Comparison of ENCODE assay signal across 9 mouse cellular contexts in genomic region chr2:155385731-155386533, GRCm38 (mm10). TPM values are rescaled to one million over a fixed set of nuclear protein-coding genes. Genes with fewer than 3 reads are reported as not detected.
A peak's percentile ranks its signal among the peaks of the same experiment; 100 is the strongest.
DNase-seq lines count a peak whose midpoint lies in the region; ATAC-seq and TF ChIP-seq lines count a peak whose summit lies in the region.
"Had no signal": no experiment of that assay in that cellular context is flagged by ENCODE, and none has a peak within 500 bp of the region (broad histone marks: within the 10 kb centered on the region; RNA-seq: fewer than 3 reads in every experiment).

No protein-coding gene starts in this region.

- no peaks in the 10 kb centered on the region for H3K9me3 ChIP-seq in forebrain, embryonic 12.5 days
- H3K9me3 ChIP-seq in midbrain, embryonic 13.5 days = no peaks in the 10 kb centered on the region
- H3K9me3 ChIP-seq in heart, embryonic 11.5 days (replicated peaks; ENCODE audit: control insufficient read depth, low read length) = no peaks in the 10 kb centered on the region

- H3K27me3 ChIP-seq in cerebellum, adult 2 months (ENCODE audit: control insufficient read depth, insufficient read depth, low read length) = no peaks in the 10 kb centered on the region
- peaks cover under 1% of the 10 kb centered on the region; the same call in 1 of the 2 replicates for H3K27me3 ChIP-seq in forebrain, embryonic 12.5 days
- no peaks in the 10 kb centered on the region for H3K27me3 ChIP-seq in midbrain, embryonic 13.5 days
- no peaks in the 10 kb centered on the region for H3K27me3 ChIP-seq in heart, embryonic 11.5 days (ENCODE audit: control insufficient read depth, insufficient read depth, low read length)

- H3K4me2 ChIP-seq in forebrain, embryonic 12.5 days = peak overlapping the region; percentile 37
- peak overlapping the region; percentile 38 for H3K4me2 ChIP-seq in midbrain, embryonic 13.5 days (replicated peaks)
- no peak overlapping the region for H3K4me2 ChIP-seq in heart, embryonic 11.5 days
- H3K4me2 ChIP-seq: liver, embryonic 11.5 days had no signal

- peak overlapping the region; percentile 45 for H3K9ac ChIP-seq in forebrain, embryonic 12.5 days
- H3K9ac ChIP-seq in midbrain, embryonic 13.5 days (replicated peaks) = peak overlapping the region; percentile 48
- no peak overlapping the region for H3K9ac ChIP-seq in heart, embryonic 11.5 days (ENCODE audit: low read depth, low read length)

- no peak for ATAC-seq in forebrain, embryonic 12.5 days (ENCODE audit: low FRiP score)
- ATAC-seq in midbrain, embryonic 13.5 days = no peak
- ATAC-seq in heart, embryonic 11.5 days (replicated peaks; ENCODE audit: insufficient number of reproducible peaks, low FRiP score, low TSS enrichment) = no peak

- WGBS in cerebellum, adult 2 months = 56% methylated on average over 18 of the region's 18 CpGs
- WGBS in forebrain, embryonic 12.5 days = 43% methylated on average over 18 of the region's 18 CpGs
- WGBS in midbrain, embryonic 13.5 days = 45% methylated on average over 18 of the region's 18 CpGs
- WGBS in heart, embryonic 11.5 days (ENCODE audit: insufficient replicate concordance) = 61% methylated on average over 18 of the region's 18 CpGs

- peaks cover 20% of the 10 kb centered on the region for H3K4me1 ChIP-seq in cerebellum, adult 2 months (ENCODE audit: control insufficient read depth, insufficient read depth, low read length)
- H3K4me1 ChIP-seq in forebrain, embryonic 12.5 days = peaks cover 41% of the 10 kb centered on the region
- H3K4me1 ChIP-seq in midbrain, embryonic 13.5 days (replicated peaks) = peaks cover 50% of the 10 kb centered on the region
- H3K4me1 ChIP-seq in heart, embryonic 11.5 days (ENCODE audit: control insufficient read depth, insufficient read depth, low read length) = peaks cover 21% of the 10 kb centered on the region

- TF ChIP-seq POLR2A in cerebellum, adult 2 months (IDR thresholded peaks at IDR 0.05; ENCODE audit: borderline replicate concordance, insufficient read depth, low read length) = no peak

- H3K36me3 ChIP-seq in forebrain, embryonic 12.5 days (replicated peaks) = peaks cover 42% of the 10 kb centered on the region
- H3K36me3 ChIP-seq in midbrain, embryonic 13.5 days = peaks cover 54% of the 10 kb centered on the region
- H3K36me3 ChIP-seq in heart, embryonic 11.5 days (ENCODE audit: control insufficient read depth, insufficient read depth, low read length) = peaks cover 28% of the 10 kb centered on the region

- peak; percentile 6 to 18 for DNase-seq in kidney, postnatal 4 days
- no peak for DNase-seq in kidney, postnatal 36 days
- DNase-seq in cerebellum, adult 2 months = peak; percentile 26 to 41
- no peak for DNase-seq in layer of hippocampus, adult 8-10 months (ENCODE audit: low spot score in 2 of 2)
- DNase-seq in right cerebral cortex, postnatal 36 days (ENCODE audit: low spot score in 2 of 2) = no peak

- H3K27ac ChIP-seq in cerebellum, adult 2 months (ENCODE audit: insufficient read depth, low read length) = 0 out of 2 replicates have a peak overlapping the region, but pooled peaks have one; percentile 13
- no peak overlapping the region for H3K27ac ChIP-seq in forebrain, embryonic 12.5 days
- peak overlapping the region; percentile 32 for H3K27ac ChIP-seq in midbrain, embryonic 13.5 days
- H3K27ac ChIP-seq in heart, embryonic 11.5 days (ENCODE audit: low read depth, low read length) = no peak overlapping the region

- no peak for TF ChIP-seq CTCF in cerebellum, adult 2 months (IDR thresholded peaks at IDR 0.05; ENCODE audit: borderline replicate concordance, insufficient read depth, low read depth, low read length)

- no peak overlapping the region for H3K4me3 ChIP-seq in cerebellum, adult 2 months (replicated peaks; ENCODE audit: insufficient read depth, low read depth, low read length)
- peak overlapping the region; percentile 8; the same call in 1 of the 2 replicates for H3K4me3 ChIP-seq in forebrain, embryonic 12.5 days (replicated peaks)
- peak overlapping the region; percentile 13 for H3K4me3 ChIP-seq in midbrain, embryonic 13.5 days (replicated peaks)
- H3K4me3 ChIP-seq in heart, embryonic 11.5 days (ENCODE audit: low read depth, low read length) = no peak overlapping the region

RNA-seq across cellular contexts. Expression of gene Trp53inp2, which starts 5.1 kb away (rescaled TPM):
- polyA plus RNA-seq in cerebellum, adult 2 months (2012; rRNA removed) = 195 and 211 TPM in 2 replicates
- polyA plus RNA-seq in forebrain, embryonic 12.5 days (2016; fragmentation: Nextera tagmentation; extraction: Ambion mirVana) = 79.5 and 95.0 TPM in 2 replicates
- polyA plus RNA-seq in midbrain, embryonic 13.5 days (2015; fragmentation: Nextera tagmentation; extraction: Ambion mirVana) = 118 and 131 TPM in 2 replicates
- total RNA-seq in layer of hippocampus, adult 8-10 months (2022) = 100 to 1,000 TPM; 108 to 119 (median 111) TPM
- polyA plus RNA-seq in heart, embryonic 11.5 days (2014; fragmentation: Nextera tagmentation; extraction: Ambion mirVana) = 69.9 and 96.9 TPM in 2 replicates

RNA-seq across cellular contexts. Expression of gene Pigu, which starts 28.7 kb away (rescaled TPM):
- 38.3 TPM in 2 replicates for polyA plus RNA-seq in cerebellum, adult 2 months (2012; rRNA removed)
- polyA plus RNA-seq in forebrain, embryonic 12.5 days (2016; fragmentation: Nextera tagmentation; extraction: Ambion mirVana) = 46.9 and 47.6 TPM in 2 replicates
- 51.8 and 54.5 TPM in 2 replicates for polyA plus RNA-seq in midbrain, embryonic 13.5 days (2015; fragmentation: Nextera tagmentation; extraction: Ambion mirVana)
- 10 to 100 TPM; 27.7 to 32.6 (median 30.2) TPM for total RNA-seq in layer of hippocampus, adult 8-10 months (2022)
- 60.2 and 67.1 TPM in 2 replicates for polyA plus RNA-seq in heart, embryonic 11.5 days (2014; fragmentation: Nextera tagmentation; extraction: Ambion mirVana)

Comparison
In these comparisons a context has a peak if more than half of its experiments do, and no peak if none do; other contexts are left out.
1. DNase-seq: peak in kidney, postnatal 4 days (2 of 2) and cerebellum, adult 2 months (2 of 2); none in kidney, postnatal 36 days (0 of 2), layer of hippocampus, adult 8-10 months (0 of 2) and right cerebral cortex, postnatal 36 days (0 of 2).
2. H3K27ac ChIP-seq: peak in cerebellum, adult 2 months (single experiment) and midbrain, embryonic 13.5 days (single experiment); none in forebrain, embryonic 12.5 days (single experiment) and heart, embryonic 11.5 days (single experiment).
3. H3K4me3 ChIP-seq: peak in forebrain, embryonic 12.5 days (single experiment) and midbrain, embryonic 13.5 days (single experiment); none in cerebellum, adult 2 months (single experiment) and heart, embryonic 11.5 days (single experiment).